Mouse (Mus musculus) kidney, adult 9 months (tissue): ENCODE results near the gene Limch1.

ENCODE experiments used
- DNase-seq: peaks from one replicate; pipeline ENCODE4 v3.0.0; 2022

The Limch1 gene

DNA sequence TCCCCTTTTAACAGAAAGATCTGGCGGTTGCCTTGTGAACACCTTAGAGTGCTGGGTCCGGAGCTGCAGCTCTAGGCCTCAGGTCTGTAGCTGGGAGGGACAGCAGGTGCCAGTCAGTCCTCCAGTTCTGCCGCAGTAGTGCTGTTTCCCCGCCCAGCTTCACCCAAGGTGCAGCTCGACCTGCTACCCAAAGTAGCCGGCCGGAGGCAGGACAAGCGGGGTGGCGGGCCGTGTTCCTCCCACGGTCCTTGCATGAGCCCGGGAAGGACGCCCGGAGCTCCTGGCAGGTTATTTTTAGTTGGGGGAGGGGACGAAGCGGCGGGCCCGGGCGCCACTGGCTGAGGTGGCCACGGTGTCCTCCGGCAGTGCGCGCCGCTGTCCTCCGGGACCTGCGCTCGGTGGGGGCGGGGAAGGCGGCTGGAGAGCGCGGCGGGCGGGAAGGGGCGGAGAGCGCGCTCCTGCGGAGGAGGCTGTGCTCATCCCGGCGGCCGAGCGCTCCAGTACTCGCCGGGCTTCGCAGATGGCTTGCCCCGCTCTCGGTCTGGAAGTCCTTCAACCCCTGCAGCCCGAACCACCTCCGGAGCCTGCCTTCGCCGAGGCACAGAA, at the start of gene Limch1:
TSS of gene Limch1 (plus strand) at position 438 of the 606 bp plus-strand sequence.
- DNase-seq: peak; percentile 74

DNA sequence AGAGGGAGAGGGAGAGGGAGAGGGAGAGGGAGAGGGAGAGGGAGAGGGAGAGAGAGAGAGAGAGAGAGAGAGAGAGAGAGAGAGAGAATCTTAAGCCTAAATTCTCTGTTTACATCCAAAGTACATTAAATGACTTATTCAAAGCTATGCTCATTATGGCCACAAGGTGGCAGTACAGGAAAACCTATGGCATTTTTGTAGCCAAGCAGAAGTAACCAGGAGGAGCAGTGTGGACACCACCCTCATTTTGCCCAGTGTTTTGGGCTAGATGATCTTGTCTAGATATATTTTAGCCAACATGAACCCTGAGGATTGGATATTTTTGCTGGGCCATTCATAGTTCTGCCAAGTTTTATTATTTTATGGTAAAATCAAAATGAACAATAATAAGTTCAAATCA, 48.5 kb upstream of the Limch1 start:
- peak; percentile 59 for DNase-seq

DNA sequence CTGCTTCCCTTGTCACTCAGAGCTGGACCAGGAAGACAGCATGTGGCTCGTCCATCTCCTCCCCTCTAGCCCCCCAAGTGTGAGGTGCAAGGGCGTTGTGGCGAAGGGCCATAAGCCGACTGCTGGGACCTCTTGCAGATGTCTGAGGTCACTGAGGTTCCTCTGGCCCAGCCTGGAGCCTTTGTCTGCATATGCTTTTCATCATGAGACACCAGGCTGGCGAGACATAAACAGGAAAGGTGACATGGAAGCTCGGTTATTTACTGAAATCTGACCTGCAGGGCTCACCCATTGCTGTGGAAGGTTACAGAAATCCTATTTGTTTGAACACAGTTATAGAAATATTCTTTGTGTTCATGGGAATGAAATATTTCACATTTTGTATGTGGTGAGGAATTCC, 45.7 kb upstream of the Limch1 start:
- DNase-seq: no peak

DNA sequence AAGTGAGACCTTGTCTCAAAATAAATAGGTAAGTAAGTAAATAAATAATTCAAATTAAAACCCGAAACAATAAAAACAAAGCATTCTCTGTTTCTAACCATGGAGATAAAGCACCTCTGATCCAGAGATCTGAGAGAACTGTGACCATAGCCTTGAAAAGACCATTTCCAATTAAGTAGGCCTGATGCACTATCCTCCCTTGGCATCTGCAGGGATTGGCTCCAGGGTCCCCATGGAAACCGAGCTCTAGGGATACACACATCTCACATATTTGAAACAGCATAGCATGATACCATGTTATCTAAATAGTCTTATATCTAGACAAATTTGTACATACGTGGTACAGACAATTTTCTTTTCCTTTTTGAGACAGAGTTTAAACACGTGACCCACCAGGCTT, 43.7 kb upstream of the Limch1 start:
- no peak for DNase-seq

DNA sequence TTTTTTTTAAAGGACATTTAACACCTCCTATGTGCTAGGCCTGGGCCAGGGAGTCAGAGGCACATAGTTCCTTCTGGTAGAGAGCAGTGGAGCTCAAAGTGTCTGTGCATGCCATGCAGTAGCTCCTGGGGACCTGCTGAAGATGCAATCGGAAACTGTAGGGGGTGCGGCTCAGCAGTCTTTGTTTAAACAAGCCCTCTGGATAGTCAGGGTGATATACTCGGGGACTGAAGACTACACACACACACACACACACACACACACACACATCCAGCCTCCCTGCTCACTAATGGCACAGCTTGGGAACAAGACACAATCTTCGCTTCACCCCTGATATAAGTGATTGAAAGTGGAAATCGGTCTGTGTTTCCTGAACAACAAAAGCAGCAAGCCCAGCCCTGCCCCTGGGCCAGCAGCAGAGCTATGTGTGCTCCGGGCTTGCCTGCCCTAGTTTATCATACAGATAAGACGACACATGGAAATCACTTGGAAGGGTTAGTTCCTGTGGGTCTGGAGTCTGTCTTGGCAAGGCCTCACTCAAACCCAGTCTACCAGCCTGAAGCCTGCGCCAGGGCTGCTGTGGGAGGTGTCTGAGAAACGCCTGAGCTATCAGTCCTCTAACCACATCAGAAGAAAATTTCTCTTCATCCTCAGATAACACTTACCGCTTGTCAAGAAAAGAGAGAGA, 42.2 kb upstream of the Limch1 start:
- DNase-seq: no peak

DNA sequence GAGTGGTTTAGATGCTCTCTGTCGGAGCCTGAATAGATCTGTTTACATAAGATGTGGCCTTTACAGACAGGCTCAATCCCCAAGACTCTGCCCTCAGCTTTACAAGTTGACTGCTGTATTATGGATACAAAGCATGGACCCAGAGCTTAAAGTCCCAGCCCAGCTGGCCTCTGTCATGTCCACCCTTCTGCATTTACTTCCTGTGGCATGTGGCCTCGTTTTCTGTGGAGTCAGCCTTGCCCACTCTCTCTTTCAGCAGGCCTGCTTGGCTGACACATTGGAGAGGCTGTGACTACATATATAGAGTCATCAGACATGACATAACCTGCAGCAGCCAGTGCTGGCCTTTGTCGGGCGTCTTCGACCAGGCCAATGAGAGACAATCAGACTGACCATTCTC, 37.8 kb upstream of the Limch1 start:
- DNase-seq: no peak

DNA sequence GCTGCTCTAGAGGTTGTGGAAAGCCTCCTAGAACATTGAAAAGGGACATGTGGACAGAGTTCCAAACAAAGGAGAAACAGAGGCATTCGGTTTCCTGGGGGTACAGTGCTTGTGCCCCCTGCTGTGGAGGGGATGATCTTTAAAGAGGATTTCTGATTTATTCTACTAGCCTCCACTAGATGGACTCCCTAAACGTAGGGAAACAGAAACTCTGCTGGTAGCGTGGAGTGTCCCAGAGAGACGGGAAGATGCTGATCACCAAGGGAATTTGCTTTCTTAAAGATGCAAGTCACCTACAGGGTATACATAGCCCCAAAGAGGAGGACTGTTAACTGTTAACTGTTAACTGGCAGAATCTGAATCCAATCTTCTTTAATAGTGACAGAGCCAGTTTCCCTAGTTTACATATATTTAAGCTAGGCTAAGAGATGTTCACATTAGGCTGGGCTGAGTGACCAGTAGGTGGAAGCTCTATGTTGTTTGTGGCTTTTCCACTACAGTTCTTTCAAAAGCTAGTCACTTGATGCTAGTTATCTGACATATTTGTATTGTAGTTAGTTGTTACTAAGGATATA, 35.1 kb upstream of the Limch1 start:
- peak; percentile 33 for DNase-seq

DNA sequence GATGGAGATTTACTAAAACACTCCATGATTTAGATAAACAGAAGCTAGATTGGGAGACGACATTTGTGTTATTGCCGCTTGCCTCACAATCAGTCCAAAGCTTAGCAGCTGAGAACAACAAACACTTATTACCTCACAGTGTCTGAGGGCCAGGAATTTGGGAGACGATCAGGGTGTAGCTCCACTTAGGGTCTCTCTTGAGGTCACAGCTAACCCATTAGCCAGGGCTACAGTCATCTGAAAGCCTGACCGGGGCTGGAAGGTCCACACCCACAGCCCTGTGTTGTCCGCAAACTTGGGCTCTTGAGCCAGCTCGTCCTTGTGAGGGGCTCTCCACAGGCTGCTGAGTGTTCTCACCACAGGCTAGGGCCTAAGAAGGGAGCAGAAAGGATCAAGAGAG, 32.8 kb upstream of the Limch1 start:
- no peak for DNase-seq

DNA sequence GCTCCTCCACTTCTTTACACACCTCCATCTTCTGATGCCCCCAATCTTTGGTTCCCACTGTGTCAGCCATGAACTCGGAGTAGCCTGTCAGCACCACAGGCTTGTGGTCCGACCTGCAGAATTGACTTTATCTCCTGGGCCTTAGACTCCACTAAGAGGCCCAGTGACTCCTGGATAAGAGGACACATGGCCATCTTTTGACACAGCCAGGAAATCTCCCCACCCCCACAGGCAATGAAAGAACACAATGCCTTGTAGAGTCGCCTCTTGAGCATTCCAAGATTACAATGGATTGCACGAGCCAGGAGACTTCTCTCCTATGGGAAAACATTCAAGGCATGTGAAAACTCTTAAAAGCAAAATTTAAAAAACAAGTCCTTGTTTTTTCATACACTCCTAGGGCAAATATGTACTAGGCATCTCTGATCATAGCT, 30.1 kb upstream of the Limch1 start:
- peak; percentile 24 for DNase-seq

DNA sequence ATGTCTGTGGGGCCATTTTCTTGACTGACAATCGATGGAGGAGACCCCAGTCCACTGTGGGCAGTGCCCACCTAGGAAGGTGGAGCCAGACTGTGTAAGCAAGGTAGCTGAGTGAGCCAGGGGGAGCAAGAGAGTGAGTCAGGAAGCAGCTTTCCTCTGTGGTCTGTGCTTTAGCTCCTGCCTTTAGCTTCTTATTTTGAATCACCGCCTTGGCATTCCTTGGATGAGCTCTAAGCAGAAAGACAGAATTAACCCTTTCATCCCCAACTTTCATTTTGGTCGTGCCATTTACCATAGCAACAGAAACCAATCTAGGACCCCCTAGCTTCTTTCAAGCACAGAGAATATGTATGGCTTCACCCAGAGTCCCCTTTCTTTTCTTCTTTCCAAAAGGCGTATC, 27.7 kb upstream of the Limch1 start:
- DNase-seq: no peak

DNA sequence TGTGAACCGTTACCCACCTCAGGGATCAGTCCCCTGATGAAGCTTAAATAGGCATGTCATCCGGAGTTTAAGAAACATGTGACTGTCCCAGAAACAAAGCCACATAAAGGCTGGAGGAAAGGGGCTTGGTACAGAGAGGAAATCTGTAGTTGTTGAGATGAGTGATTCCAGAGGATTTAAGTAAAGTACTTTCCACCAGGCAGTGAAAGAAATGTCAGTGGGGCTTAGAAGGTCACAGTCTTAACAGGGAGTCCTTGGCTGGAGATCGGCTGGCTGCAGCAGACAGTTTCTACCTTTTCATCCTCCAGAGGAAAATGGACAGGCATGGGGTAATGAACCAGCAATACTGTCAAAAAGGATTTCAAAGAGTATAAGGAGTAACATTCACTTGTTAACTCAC, 27.2 kb upstream of the Limch1 start:
- no peak for DNase-seq

DNA sequence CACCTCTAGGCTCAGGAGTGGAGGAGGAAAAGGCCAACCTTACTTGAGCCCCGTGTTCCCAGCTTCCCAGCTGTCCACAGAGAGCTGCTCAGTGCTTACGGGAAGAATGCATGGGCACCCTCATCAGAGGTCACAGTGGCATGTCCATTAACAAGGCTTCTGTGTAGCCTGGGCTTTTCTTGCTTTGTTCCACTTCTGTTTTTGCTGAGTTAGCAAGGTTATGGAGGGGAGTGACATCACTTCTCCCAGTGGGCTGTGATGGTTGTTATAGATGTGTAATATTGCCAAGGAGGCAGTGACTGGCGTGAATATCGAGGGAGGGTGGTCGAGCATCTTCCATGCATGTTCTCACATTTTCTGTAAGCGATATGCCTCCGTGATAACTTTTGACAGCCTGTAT, 26.7 kb upstream of the Limch1 start:
- DNase-seq: no peak

DNA sequence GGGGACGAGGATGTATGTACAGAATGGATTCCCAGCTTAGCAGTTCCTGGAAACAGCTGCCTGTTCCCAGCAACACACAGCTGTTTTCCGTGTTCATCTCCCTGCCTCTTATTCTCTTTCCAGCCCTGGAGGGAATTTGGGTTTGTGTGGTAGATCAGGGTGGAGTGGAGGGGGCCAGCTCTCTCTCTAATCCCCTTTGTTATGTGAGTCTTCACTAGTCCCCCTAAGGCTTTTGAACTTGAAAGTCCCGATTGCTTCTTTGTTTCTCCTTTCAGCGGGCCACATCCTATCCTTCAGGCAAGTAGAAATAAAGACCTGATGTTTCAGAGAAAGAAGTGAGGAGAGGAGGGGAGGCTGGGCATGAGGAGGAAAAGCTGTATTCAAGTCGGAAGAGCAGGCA, 24.7 kb upstream of the Limch1 start:
- no peak for DNase-seq

DNA sequence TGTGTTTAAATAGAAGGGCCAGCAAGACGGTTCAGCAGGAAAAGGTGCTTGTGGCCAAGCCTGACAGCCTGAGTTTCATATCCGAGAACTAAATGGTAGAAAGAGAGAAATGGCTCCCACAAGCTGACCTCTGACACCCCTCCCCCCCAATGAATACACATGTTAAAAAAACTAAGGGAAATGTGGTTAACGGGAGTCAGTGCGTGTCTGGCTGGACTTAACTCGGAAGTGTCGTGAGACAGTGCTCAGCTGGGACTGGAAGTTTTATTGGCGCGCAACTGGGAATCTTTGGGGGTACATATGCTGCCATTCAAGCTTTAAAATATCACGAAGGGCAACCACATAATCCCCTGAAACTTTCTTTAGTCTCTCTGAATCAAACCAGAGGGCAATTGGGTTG, 23.0 kb upstream of the Limch1 start:
- DNase-seq: no peak

DNA sequence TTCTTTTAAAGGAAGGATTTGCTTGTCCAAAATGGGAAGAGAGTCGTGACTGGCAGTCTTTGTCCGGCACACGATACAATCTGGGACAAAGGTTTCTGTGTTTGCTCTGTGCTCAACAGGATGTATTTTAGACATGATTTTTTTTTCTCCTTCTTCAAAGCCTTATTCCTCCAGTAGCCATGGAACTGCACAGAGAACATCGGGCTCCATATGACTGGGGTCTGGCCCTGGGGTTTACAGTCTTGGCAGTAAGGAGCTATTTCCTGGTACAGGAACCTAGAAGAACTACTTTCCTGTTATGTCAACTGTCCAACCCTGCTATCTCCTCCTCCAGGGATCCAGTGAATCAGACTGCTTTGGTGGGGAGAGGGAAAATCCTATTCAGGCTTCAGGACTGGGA, 22.6 kb upstream of the Limch1 start:
- DNase-seq: no peak

DNA sequence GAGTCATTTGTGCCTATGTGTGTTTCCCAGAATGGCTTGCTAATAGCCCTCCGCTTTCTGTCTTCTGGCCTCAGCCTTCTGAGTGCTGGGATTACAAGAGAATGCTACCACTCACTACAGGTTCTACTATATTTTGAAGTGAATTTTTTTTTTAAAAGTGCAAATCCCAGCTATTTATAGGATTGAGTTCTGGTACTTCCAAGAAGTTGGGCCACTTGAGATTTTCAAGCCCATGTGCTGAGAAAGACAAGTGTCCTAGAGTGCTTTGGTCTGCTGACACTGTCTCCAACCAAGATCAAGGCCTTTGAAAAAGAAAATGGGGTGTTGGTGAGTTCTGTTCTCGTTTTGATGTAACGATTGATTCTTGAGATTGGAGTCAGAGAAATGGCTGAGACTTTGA, 22.0 kb upstream of the Limch1 start:
- DNase-seq: no peak

DNA sequence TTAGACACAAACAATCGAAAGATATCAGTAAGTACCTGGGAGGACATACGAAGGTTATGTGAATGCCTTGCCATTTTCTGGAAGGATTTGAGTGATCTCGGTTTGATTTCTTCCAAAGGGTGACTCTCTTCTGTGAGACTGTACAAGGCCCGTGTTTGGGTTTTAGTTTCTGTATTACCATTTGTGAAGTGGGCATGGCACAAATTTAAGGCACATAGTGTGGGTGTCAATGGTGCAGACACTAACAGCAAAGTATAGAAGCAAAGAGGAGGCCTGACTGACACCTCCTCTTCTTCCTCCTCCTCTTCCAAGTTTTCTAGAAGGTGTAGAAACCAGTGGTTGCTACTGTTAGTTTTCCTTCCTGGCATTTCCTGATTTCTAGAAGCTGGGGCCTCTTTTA, 16.3 kb upstream of the Limch1 start:
- DNase-seq: no peak

DNA sequence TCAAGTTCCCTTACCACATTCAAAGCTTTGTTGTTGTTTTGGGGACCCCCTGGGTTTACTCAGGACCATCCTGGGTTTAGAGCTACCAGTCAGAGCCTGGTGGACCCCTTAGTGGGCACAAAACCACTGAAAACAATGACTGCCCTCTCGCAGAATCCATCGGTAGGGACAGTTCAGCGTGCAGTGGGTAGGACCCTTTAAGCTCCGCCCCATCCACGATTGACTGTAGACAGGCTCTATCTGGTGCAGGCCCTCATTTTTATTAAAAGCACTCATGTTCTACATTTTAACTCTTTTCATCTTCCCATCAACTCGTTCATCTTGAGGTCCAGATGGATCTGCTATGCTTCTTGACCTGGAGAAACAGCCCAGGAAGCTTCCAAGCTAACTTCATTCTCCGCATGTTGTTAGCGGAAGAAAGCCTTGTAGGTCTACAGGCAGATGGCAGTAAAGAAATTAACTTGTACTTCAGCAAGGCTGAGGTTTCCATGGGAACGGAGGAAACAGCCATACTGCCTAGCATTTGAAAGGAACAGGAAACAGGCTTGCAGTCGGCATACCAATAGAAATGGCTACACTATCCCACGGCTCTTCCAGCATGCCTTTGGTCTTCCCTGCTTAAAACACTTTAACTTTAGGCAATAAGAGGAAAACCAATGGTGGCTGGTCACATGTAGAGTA, 14.9 kb upstream of the Limch1 start:
- DNase-seq: peak; percentile 53

DNA sequence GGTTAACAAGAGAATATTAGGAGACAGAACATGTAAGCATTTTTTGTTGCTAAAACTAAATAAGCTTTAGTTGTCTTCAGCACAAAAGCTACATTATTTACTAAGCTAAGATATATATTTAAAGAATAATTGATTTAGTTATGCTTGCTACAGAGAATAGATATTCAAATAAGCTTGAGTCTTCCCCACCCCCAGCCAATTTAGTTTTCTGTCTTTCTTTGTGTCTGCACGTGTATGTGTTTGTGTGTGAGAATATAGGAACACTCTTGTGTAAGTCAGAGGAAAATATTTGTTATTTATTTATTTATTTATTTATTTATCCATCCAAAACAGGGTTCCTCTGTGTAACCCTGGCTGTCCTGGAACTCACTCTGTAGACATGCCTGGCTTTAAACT, 14.3 kb upstream of the Limch1 start:
- DNase-seq: no peak

DNA sequence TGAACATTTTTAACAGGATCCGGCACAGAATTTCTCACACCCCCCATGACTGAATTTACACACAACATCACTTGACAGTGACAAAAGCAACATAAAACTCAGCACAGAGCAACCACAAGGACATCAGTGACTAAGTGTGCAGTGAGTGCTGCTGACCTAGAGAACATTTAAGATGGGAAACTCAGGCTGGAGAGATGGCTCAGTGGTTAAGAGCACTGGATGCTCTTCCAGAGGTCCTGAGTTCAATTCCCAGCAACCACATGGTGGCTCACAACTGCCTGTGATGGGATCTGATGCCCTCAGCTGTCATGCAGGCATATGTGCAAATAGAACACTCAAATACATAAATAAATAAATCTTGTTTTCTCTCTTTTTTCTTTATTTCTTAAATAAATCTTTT, 12.1 kb upstream of the Limch1 start:
- no peak for DNase-seq

DNA sequence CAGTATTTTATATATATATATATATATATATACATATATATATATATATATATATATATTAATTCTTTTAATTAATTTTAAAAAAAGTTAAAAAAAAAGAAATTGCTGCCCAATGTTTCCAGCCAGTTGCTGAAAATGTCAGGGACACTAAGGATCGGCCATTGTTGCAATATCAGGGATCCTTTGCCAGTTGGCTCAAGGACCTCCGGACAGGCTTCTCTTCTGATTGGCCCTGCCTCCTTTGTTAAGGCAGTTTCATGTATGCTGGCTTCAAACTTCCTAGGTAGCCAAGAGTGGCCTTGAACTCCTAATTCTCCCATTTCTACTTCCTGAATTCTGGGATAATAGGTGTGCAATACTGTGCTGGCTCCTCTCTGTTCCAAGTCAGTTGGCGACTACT, 6.3 kb upstream of the Limch1 start:
- DNase-seq: no peak

DNA sequence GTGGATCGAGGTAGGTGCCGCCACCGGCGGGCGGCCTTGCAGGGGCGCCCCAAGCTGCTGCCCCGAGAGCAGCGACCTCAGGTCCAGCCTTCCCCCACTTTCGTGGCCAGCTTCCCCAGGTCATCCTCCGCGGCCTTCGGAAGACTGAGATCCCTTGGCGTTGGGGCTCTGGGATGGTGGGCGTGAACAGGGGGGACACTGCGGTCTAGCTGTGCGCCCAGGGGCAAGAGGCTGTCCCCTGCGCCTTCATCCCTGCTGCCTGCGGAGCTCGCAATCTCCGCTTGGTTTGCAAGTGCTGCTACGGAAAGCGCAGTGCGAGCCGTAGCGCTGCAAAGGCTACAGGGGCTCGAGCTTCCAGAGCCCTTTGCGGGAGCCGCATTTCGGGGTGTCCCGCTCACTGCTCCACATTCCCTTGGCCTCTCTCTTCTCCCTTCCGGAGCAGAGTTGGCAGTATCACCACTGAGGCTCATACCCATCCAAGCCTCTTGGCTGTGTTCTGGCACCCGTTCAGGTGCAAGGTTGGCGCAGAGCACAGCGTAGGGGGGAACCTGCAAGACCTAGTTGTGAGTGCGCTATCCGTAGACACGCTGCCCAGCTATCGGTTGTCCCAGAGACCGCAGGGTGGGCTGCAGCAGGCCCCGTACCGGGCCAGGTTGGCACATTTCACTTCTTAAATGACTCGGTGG, 512 bp downstream of the Limch1 start:
- DNase-seq: peak; percentile 40

DNA sequence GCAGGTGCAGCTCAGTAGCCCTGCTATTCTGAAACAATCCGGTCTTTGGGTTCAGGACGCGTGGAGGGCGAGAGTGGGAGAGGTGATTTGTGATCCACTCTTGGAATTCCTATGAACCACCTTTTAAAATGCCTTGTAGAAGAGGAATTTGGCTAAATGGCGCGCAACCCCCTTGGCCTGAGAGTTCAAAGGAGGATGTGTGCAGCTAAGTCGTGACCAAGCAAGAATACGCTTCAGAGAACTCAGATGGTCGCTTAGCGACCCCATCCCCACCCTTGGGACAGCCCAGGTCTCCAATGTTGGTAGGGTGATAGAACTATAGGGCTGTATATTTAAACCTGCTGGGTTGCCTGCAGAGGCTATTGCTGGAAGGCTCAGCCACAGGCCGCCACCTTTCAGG, 1.1 kb downstream of the Limch1 start:
- no peak for DNase-seq
